Mouse (Mus musculus): ENCODE measurements around the gene 3110082I17Rik.

DNA sequence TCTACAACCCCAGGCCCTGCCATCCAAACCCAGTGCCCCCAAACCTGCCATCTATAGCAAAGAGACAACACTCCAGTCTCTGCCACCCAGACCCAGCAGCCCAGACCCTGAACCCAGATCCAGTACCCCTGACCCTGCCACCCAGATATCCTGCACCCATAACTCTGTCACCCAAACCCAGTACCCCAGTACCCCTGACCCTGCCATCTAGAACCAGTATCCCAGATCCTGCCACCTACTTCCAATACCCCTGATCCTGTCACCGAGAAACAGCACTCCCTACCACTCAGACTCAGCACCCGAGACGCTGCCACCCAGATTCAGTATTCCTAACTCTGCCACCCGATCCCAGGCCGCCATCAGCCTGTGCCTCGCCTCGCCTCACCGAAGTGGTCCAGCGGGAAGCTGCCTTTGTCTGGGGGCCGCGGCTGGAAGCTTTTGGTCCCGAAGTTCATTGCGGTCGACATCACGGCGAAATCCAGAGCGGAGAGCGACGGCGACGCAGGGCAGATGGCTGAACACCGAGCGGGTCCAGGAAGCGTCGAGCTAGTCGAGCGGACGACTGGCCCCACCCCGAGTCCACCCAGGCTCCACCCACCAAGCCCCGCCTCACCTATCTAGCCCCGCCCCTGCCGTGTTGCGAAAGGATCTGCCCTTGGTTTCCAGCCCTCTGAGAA lies 115.5 kb downstream of the 3110082I17Rik start:
- TF ChIP-seq CTCF (IDR thresholded peaks at IDR 0.05; ENCODE audit: low read depth, low read length) (no peak), POLR2A (IDR thresholded peaks at IDR 0.05; ENCODE audit: extremely low read depth, insufficient read depth, low read length) (peak; percentile 78)
